Comparison of ENCODE assay signal across 17 mouse cellular contexts in genomic region chr4:76352468-76352867, GRCm38 (mm10).
"Had no signal": no experiment of that assay in that cellular context is flagged by ENCODE, and none has a peak within 500 bp of the region (broad histone marks: within the 10 kb centered on the region; RNA-seq: fewer than 3 reads in every experiment).

No protein-coding gene starts in this region.

- H3K27ac ChIP-seq: layer of hippocampus, adult 2 months; liver, embryonic 13.5 days; macrophage; midbrain, embryonic 13.5 days; stomach, postnatal 0 days had no signal

- H3K4me1 ChIP-seq: liver, embryonic 13.5 days had no signal

- DNase-seq: kidney, adult 18-20 months; kidney, adult 9 months; kidney, postnatal 14 days; kidney, postnatal 4 days; layer of hippocampus, adult 9-11 months; liver, embryonic 13.5 days; lung, adult 2 months; lung, postnatal 14 days; right cerebral cortex, postnatal 14 days; right cerebral cortex, postnatal 4 days; thymus, adult 2 months; thymus, postnatal 14 days; thymus, postnatal 4 days had no signal

- H3K4me2 ChIP-seq: liver, embryonic 13.5 days; midbrain, embryonic 13.5 days had no signal

- H3K9ac ChIP-seq: liver, embryonic 13.5 days; midbrain, embryonic 13.5 days had no signal

- ATAC-seq: midbrain, embryonic 13.5 days had no signal

- H3K27me3 ChIP-seq: liver, embryonic 13.5 days; midbrain, embryonic 13.5 days had no signal

- H3K4me3 ChIP-seq: layer of hippocampus, adult 2 months; liver, embryonic 13.5 days; midbrain, embryonic 13.5 days had no signal

- H3K9me3 ChIP-seq: liver, embryonic 13.5 days; midbrain, embryonic 13.5 days had no signal

- H3K36me3 ChIP-seq: liver, embryonic 13.5 days; midbrain, embryonic 13.5 days had no signal
